Mouse (Mus musculus) stomach, postnatal 0 days (tissue): ENCODE data around the gene Icam5. TPM values are rescaled to one million over a fixed set of nuclear protein-coding genes. Genes with fewer than 3 reads are reported as not detected.

Experiments
- ATAC-seq: fragments of 200-750 bp; cut with Nextera tagmentation; 2 replicates; pipeline ENCODE4 v1.8.0; 2017; ENCODE audit not compliant: low FRiP score, low TSS enrichment
- DNase-seq: peaks from one replicate; pipeline ENCODE4 v3.0.0-alpha.2; 2016; ENCODE audit warnings: low spot score
- H3K27ac ChIP-seq: fragments of 300-500 bp; sonication (generic); replicated peaks from 2 replicates; pipeline ENCODE4 v1.5.1; 2014; ENCODE audit warnings: mild to moderate bottlenecking, control low read depth
- H3K27me3 ChIP-seq: fragments of 300-500 bp; sonication (generic); 2 replicates; pipeline ENCODE4 v1.6.1; 2014; ENCODE audit warnings: low read length; ENCODE audit not compliant: control insufficient read depth, insufficient read depth
- H3K36me3 ChIP-seq: fragments of 300-500 bp; sonication (generic); 2 replicates; pipeline ENCODE4 v1.6.1; 2014; ENCODE audit warnings: low read length, mixed read lengths; ENCODE audit not compliant: control insufficient read depth, insufficient read depth
- H3K4me1 ChIP-seq: fragments of 300-500 bp; sonication (generic); replicated peaks from 2 replicates; pipeline ENCODE4 v1.6.1; 2014; ENCODE audit warnings: antibody characterized with exemption; ENCODE audit not compliant: control insufficient read depth, insufficient read depth
- H3K4me2 ChIP-seq: fragments of 300-500 bp; sonication (generic); replicated peaks from 2 replicates; pipeline ENCODE4 v1.6.1; 2014; ENCODE audit warnings: low read depth, mild to moderate bottlenecking, control low read depth, moderate library complexity
- H3K4me3 ChIP-seq: fragments of 300-500 bp; sonication (generic); 2 replicates; pipeline ENCODE4 v1.5.1; 2014; ENCODE audit warnings: low read depth, low read length, control low read depth
- H3K9ac ChIP-seq: fragments of 300-500 bp; sonication (generic); 2 replicates; pipeline ENCODE4 v1.6.1; 2014; ENCODE audit warnings: mild to moderate bottlenecking, low read length, control low read depth, mixed read lengths
- H3K9me3 ChIP-seq: fragments of 300-500 bp; sonication (generic); 2 replicates; pipeline ENCODE4 v1.6.1; 2016; ENCODE audit warnings: low read length; ENCODE audit not compliant: control insufficient read depth
- CTCF ChIP-seq: IDR thresholded peaks from 2 replicates; pipeline ENCODE4 v1.5.1; 2016; ENCODE audit warnings: antibody characterized with exemption, low read depth, mild to moderate bottlenecking, moderate library complexity
- EP300 ChIP-seq: optimal IDR thresholded peaks from 2 replicates; pipeline ENCODE3; 2016; ENCODE audit warnings: antibody characterized with exemption
- WGBS: fragments of 180-500 bp; shearing (Covaris S2); extraction: QIAGEN DNeasy Blood & Tissue Kit; methylation state at CpG from one replicate; pipeline ENCODE4 v1.1.7; 2014; 5-methylcytosine and 5-hydroxymethylcytosine counted together
- polyA plus RNA-seq: library from polyadenylated mRNA; unstranded; fragments of >200 nt; fragmentation: Nextera tagmentation; extraction: Ambion mirVana; gene quantifications from 2 replicates; pipeline ENCODE4 v1.2.1, GENCODE M21; 2015

Icam5 gene
- polyA plus RNA-seq, 1 experiment from 2014 or later: 0.27 TPM

DNA sequence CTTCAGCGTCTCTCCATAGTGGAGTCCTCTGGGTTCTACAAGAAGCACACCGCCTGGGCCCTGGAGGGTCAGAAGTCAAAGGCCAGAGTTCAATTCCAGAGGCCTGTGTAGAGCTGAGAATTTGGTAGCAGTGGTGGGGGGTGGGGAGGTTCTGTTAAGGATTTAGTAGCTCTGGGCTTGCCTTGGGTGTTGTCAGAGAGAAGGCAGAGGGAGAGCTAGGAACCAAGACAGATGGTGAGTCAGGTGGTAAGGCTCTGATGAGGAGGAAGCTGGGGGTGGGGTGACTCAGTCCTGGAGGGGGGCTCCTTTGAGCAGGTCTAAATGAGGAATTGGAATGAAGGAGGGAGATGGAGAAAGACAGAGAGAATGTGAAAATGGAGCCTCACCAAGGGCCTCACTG lies 31.1 kb downstream of the Icam5 start:
- ATAC-seq (0 out of 2 replicates have a peak, but pooled peaks have one; percentile 15), DNase-seq (no peak)
- 87% methylated on average over 2 of the region's 2 CpGs for WGBS
- H3K27me3 ChIP-seq: no peaks in the 10 kb centered on the region
- no peak overlapping the region for H3K4me2 ChIP-seq
- no peaks in the 10 kb centered on the region for H3K4me1 ChIP-seq
- no peak for TF ChIP-seq CTCF
- no peak for TF ChIP-seq EP300
- H3K9ac ChIP-seq: no peak overlapping the region
- H3K9me3 ChIP-seq: no peaks in the 10 kb centered on the region
- H3K27ac ChIP-seq: no peak overlapping the region
- H3K36me3 ChIP-seq: peaks cover 5% of the 10 kb centered on the region; the same call in 1 of the 2 replicates
- no peak overlapping the region for H3K4me3 ChIP-seq

DNA sequence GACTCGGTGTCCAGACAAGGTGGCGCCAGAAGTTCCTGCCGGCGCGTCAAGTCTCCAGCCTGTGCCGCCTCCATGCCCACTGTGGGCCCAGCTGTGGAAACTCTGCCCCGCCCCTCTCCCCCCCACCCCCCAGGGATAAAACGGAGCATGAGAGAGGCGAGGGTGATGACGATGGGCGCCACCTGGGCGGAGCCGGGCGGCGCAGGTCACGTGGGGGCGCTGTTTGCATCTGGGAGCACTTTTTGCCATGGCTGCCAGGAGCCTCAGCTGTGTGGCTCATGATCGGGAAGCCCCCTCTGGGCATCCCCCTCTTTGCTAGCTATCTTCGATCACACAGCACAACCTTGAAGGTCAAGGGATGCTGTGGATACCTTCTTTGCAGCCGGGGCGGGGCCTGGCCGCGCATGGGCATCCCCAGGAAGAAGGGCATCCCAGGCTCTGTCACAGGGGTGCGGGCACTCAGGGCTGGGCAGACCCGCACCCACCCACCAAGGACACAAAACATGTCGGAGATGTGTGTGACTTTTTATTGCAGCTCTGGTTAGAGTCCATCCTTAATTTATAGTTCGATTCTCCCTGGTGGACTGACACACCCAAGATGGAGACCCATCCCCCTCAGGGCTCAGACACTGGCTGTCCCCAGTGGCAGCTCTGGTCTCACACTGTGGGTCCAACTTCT lies 35.3 kb downstream of the Icam5 start, which contains the start of gene Zglp1:
Gene Zglp1, minus strand, starts transcription at position 88 of the 679 bp plus-strand sequence.
- Histone ChIP-seq H3K36me3 (peaks cover 7% of the 10 kb centered on the region; the same call in 1 of the 2 replicates), H3K4me2 (no peak within 1 kb of the TSS), H3K27me3 (no peaks in the 10 kb centered on the region), H3K4me3 (no peak within 1 kb of the TSS), H3K9me3 (no peaks in the 10 kb centered on the region), H3K27ac (no peak within 1 kb of the TSS), H3K4me1 (no peaks in the 10 kb centered on the region), H3K9ac (no peak within 1 kb of the TSS)
- TF ChIP-seq EP300 (no peak), CTCF (no peak)
- no peak for ATAC-seq
- WGBS: 80% methylated on average over 27 of the region's 27 CpGs
- no peak for DNase-seq

DNA sequence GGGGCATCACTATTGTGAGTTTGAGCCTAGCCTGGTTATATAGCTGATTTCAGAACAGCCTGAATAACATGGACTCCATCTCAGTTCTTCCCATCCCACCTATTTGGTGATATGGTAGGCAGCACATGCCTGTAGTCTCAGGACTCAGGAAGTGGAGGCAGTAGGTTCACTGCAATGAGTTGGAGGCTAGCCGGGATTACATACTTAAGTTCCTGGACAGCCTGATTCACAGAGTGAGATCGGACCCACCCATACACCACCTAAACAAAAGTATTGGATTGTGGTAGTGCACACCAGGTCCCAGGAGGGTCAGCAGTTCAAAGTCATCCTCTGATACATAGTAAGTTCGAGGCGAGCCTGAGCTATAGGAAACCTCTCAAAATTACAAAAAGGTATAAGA lies 40.8 kb downstream of the Icam5 start:
- H3K4me2 ChIP-seq: peak overlapping the region; percentile 94
- H3K27ac ChIP-seq: peak overlapping the region; percentile 53
- peak overlapping the region; percentile 76 for H3K9ac ChIP-seq
- WGBS: 4% methylated on average over 4 of the region's 4 CpGs
- ATAC-seq (peak; percentile 24), DNase-seq (no peak)
- peaks cover 6% of the 10 kb centered on the region; the same call in 1 of the 2 replicates for H3K36me3 ChIP-seq
- H3K4me1 ChIP-seq: no peaks in the 10 kb centered on the region
- no peak for TF ChIP-seq CTCF
- TF ChIP-seq EP300: no peak
- no peaks in the 10 kb centered on the region for H3K9me3 ChIP-seq
- no peaks in the 10 kb centered on the region for H3K27me3 ChIP-seq
- peak overlapping the region; percentile 91 for H3K4me3 ChIP-seq

DNA sequence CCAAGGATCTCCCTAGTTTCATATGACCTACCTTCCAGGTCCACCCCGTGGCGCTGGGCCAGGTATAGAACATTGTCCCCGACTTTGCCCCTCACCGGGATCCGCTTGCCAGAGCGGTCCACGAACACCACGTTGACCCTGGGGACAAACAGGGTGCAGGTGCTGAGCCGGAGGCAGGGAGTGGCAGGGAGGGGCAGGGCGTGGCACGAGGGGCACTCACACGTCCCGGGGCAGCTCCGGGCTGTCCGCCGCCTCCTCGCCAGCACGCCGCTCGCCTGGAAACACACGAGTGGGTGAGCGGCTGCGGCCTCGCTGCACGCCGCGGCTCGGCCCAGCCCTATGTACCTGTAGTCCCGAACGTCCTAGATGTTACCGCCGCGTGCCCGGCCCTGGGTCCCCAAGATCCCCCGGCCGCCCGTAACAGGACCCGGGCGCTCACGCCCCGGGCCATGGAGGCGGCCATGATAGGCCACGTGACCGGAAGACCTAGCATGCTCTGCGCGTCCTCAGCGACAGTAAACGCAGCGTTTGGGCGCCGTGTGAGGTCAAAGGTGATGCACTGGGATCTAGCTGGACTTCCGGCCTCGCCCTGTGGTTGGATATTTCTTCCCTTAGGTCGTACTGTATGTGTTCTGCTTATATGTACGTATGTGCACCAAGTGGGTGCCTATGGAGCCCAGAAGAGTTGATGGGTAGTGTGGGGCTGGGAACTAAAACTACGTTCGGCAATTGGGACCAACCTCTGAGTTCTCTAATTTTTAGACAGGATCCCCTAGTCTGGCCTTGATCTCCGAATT lies 41.4 kb downstream of the Icam5 start, which contains the start of the genes Gm49373 and Fdx1l:
Gene Gm49373, minus strand, starts transcription at position 53 of the 797 bp plus-strand sequence.
Gene Fdx1l, minus strand, starts transcription at position 571 of the 797 bp plus-strand sequence.
- ATAC-seq: peak; percentile 95
- 2% methylated on average over 56 of the region's 58 CpGs for WGBS
- Histone ChIP-seq H3K4me3 (peak within 1 kb of the TSS; percentile 91), H3K4me1 (no peaks in the 10 kb centered on the region), H3K36me3 (peaks cover 7% of the 10 kb centered on the region; the same call in 1 of the 2 replicates), H3K9me3 (no peaks in the 10 kb centered on the region), H3K4me2 (peak within 1 kb of the TSS; percentile 94), H3K9ac (peak within 1 kb of the TSS; percentile 76), H3K27me3 (no peaks in the 10 kb centered on the region), H3K27ac (peak within 1 kb of the TSS; percentile 53)
- peak; percentile 91 for DNase-seq
- TF ChIP-seq EP300 (no peak), CTCF (no peak)

DNA sequence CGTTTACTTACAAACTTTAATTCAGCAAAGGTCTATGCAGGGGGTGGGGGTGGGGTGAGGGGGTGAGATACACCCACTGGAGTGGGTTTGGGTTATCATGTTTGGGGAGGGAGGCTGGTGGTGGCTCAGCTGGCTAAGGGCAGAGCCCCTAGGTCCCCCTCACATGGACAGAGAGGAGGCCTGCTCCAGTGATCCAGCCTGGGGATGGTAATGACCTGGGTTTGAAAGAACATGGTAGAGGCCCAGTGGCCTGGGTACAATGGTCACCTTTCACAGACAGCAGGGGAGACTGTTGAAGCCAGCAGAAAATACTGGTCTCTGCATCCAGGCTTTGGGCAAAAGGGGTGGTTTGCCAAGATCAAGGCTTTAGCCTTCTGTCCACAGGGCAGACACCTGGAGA lies 42.3 kb downstream of the Icam5 start:
- ATAC-seq (no peak), DNase-seq (no peak)
- no peak overlapping the region; the same call in 1 of the 2 replicates for H3K27ac ChIP-seq
- no peaks in the 10 kb centered on the region for H3K9me3 ChIP-seq
- H3K4me1 ChIP-seq: no peaks in the 10 kb centered on the region
- no peak overlapping the region for H3K4me3 ChIP-seq
- H3K36me3 ChIP-seq: peaks cover 14% of the 10 kb centered on the region
- H3K9ac ChIP-seq: no peak overlapping the region
- no peak overlapping the region for H3K4me2 ChIP-seq
- 67% methylated on average over 1 of the region's 1 CpGs for WGBS
- no peaks in the 10 kb centered on the region for H3K27me3 ChIP-seq
- TF ChIP-seq CTCF: no peak
- TF ChIP-seq EP300: no peak

DNA sequence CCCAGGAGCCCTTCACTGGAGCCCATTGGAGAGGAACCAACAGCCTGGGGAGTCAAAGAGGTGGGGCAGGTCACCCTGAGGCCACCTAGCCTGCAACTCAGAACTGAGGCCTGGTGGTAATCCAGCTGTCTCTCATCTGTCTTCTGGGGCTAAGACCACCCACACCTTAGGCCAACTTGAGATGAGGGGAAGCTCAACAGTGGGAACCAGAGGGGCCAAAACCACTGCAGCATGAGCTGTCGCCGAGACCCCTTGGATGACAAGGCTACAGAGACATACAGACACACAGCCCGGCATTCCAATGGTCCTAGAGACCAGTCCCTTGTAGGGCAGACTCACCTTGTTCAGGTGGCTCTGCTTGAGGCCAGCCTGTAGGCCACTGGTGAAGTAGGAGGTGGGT lies 43.8 kb downstream of the Icam5 start:
- TF ChIP-seq EP300: no peak
- Histone ChIP-seq H3K9me3 (no peaks in the 10 kb centered on the region), H3K9ac (no peak overlapping the region), H3K27me3 (no peaks in the 10 kb centered on the region), H3K36me3 (peaks cover 13% of the 10 kb centered on the region), H3K27ac (no peak overlapping the region), H3K4me1 (no peaks in the 10 kb centered on the region), H3K4me3 (no peak overlapping the region), H3K4me2 (no peak overlapping the region)
- WGBS: 83% methylated on average over 3 of the region's 3 CpGs
- ATAC-seq: no peak
- DNase-seq: no peak
